Mouse (Mus musculus): ENCODE measurements around the gene Angel1.
A peak's percentile ranks its signal among the peaks of the same experiment; 100 is the strongest.

Angel1 gene

DNA sequence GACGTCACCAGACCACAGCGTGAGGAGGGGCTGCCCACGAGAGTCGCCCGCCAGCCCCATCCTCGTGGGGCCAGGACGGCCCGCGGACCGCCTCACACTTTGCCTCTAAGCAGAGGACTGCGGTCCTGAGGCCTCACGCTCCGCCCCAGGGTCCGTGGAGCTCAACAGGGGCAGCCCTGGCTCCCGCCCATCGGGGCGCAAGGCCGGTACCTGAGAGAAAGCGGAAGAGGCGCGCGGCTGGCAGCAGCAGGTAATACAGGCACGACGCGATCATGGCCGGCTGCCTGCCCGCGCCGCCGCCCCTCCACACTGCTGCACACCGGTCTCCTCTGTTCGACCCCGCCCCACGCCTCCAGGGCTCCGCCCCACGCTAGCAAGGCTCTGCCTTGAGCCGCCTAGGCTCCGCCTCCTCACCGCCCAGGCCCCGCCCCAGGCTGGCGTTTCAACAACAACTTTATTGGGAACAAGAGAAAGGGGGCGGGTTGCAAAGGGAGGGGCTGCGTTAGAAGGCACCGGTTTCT is at the start of gene Angel1:
Gene Angel1 (minus strand): TSS at position 341 of the 521 bp plus-strand sequence.
- peak; percentile 100 for DNase-seq

DNA sequence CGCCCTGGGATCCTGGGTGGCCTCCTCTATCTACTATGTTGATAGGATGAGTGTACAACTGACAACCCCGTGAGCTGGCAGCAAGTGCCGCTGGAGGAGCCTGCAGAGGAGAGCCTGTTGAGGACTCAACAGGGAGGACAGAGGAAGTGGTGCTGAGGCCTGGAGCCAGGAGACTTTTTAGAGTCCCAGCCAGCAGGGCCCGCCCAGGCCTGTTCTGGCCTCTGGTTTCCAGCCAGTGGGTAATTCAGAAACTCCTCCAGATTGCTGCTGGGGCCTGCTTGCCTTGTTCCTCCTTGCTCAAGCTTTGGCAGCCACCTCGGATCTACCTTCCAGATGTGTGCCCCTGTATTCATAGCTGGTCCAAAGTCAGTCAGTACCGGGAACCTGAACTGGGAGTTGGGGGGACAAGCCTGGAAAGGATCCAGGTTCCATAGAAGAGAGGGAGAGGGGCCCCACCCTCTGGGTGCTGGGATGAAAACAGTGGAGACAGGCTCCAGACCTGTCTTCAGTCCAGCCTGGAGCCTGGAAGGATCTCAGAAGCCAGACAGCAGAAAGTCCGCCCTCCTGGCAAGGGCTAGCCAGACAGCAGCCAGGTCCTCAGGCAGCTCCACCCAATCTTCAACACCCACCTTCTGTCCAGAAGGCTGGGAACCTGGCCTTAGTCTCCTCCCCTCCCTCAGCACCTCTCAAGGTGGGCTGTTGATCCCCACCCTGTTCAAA is 49.5 kb upstream of the Angel1 start:
- no peak for DNase-seq

DNA sequence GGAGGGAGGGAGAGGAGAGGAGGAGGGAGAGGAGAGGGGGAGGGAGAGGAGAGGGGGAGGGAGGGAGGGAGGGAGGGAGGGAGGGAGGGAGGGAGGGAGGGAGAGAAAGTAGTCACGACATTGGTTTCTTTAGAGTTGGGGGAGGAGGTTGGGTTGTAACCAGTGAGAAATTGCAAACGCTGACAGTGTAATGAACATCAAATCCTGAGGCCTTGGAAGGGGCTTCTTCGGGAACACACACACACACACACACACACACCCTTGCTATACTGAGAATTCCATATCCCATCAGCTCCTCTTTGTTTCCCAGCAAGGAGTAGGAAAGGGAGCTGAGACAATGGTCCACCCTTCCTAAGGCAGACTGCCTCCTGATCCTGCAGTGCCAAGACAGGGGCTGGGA is 46.3 kb upstream of the Angel1 start:
- DNase-seq, result no peak

DNA sequence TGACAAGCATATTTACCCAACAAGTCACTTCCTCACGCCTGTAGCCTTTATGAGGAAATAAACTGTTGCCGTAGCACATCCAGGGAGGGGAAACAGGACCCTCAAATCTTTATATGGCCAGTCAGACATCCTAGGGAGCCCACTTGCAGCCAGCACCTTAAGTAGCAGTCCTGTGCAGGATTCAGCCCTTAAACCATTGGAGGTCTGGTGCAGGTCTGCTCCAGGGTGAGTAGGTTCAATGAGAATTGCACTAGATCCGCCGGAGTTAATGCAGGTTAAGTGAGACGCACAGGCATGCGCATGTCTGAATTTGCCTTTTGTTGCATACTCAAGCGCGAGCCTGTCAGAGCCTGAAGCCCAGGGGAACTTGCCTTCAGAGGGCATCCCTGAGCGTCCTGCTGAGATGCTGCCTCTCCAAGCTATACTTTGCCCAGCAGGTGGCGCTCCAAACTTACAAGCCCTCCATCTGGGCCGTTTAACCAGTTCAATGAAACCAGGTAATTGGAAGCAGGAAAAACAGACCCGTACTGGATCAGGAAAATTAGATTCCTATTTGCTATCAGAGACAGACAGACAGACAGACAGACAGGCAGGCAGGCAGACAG is 45.7 kb upstream of the Angel1 start:
- peak; percentile 89 for DNase-seq

DNA sequence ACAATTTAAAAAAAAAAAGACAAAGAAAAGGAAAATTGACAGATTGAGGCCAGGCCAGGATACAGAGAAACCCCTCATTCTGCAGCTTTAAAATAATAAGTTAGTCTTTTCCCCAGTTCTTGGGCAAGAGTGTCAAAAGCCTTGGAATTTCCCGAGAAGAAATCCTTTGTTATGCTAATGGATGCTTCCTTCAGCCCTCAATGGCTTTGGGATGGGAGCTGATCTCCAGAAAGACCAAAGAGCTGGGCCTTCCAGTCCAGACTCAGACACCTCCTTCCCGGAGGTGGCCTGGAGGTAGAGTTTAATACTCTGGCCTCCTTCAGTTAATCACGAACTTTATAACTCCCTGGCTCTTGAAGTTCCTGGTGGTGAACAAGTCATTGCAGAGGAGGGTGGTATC is 44.7 kb upstream of the Angel1 start:
- DNase-seq, result no peak

DNA sequence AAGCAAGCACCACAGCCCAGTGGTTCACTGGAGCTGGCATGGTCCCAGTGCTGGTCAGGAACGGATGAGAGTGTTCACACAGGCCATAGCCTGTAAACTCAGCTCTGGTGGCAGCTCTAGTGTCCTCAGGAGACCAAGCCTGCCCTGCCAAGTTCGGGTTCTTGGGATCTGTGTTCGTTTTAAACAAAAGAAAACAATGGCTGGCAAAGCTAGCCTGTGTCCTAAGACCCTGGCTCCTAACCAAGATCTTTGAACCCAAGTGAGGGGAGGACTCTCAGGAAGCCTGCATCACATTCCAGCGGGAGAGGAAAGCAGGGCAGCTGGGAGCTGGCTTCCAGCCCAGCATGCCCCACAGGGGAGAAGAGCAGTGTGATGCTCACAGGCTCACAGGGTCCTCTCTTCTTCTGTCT is 44.0 kb upstream of the Angel1 start:
- DNase-seq, result no peak

DNA sequence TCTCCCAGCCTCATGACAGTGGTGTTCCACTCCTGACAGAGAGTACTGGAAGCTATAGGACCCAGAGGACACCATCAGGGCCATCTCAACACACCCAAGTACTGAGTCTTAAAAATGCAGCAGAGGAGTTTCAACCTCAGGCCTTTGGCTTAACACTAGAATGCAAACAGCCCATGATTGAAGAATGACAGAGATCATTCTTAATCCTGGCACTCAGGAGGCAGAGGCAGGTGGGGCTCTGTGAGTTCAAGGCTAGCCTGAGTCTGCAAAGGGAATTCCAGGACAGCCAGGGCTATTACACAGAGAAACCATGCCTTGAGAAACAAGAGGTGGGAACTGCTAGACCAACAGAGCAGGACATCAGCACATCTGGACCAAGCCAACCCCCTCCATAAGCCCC is 43.6 kb upstream of the Angel1 start:
- DNase-seq, result no peak

DNA sequence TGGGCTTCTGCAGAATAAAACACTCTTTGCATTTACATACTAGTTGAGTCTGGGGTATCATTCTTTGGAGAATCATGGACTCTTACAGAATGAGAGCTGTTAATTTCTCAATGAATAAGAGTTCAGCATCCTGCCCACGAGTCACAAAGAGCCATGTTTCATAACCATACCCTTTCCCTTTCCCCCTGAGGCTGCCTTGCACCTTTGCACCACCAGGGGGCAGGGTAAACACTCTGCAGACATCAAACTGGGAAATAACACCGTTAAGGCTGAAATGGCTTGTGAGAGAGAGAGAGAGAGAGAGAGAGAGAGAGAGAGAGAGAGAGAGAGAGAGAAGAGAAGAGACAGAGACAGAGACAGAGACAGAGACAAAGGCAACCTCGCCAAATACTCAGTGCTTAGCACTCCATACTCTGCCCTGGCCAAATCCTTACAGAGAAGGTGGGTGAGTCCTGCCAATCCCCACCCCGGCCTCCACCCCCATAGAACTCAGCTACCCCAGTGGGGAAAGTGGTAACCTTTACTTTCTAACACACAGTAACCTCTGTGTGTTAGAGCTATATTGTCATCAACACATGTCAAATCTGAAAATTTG is 42.8 kb upstream of the Angel1 start:
- DNase-seq, result peak; percentile 89 to 91

DNA sequence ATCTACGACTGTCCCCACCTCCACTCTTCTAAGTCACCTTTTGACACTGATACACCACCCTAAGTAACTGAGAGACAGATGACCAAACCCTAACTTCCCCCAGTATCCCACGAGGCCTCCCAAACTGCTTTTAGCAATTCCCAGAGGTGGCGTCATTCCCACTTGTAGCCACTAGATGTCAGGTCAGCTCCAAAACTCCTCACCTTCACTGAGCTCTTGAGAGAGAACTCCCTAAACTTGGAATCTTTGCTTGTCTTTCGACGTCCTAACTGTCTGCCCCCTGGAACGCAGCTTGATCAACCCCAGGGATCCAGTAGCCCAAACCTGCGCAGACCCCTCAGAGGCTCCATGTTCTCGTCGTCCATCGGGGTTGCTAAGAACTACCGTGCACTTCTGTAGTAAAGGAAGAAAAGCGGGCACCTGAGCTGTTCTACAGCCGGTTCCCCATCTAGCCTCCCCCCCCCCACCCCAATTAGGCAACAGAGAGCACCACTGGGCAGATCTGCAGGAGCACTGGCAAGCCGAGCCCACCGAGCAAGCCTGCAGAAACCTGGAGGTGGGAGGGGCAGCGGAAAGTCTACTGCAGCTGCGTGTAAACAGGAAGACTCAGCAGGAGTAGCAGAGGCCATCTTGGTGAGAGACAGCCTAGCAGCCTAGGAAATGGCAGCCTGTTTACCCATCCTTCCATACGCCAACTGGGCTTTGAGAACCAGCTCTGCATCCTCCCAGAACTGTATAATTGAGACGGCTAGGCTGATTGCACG is 41.8 kb upstream of the Angel1 start:
- peak; percentile 40 to 50 for DNase-seq

DNA sequence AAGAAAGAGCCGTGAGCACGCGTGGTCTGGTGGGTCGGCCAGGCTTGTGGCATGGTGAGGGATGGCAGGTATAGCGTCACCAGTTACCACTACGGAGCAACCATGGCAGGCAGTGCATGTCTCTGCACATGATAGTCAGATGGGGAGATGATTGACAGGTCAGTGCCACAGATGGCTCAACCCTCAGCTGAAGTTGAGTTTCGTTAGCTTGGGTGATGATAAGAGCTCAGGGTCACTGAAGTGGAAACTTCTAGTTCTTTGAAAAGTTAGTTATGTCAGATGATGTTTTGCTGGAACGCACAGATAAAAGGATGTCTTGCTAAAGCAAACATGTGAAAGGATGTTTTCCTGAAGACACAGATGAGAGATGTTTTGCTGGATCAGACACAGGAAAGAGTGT is 40.2 kb upstream of the Angel1 start:
- no peak for DNase-seq

DNA sequence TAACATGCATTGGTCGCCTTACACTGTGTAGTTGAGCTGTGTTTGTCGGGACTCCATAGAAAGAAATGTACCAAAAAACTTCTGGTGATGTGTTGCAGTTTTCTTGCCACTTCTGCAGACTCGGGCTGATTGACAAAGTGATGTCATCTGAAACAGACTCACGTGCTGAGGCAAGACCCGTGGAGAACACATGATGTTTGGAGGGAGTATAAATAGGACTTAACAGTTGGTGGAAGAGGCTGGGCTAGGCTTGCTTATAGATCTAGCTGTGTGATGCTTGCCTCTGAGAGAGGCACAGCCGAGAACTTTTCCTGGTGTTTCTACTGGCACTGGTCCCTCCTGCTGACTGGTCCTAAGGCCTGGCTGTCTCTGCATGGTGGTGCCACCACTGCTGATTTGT is 37.8 kb upstream of the Angel1 start:
- no peak for DNase-seq

DNA sequence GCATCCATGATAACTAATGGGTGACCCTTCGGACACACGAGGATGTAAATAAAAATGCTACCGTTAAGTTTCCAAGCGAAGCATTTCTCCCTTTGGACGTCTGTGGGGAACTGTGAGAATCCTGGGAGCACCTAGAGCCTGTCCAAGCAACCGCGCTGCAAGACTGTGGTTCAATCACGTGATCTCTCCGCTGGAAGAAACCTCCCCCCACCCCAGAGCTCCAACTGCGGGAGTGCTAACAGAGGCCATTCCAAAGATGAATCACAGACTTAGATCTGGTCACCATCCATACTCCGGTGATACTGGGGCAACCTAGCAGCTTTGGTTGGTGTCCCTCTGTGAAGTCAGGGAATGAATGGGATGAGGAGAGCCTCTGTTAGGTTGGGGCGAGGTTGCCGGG is 34.8 kb upstream of the Angel1 start:
- no peak for DNase-seq

DNA sequence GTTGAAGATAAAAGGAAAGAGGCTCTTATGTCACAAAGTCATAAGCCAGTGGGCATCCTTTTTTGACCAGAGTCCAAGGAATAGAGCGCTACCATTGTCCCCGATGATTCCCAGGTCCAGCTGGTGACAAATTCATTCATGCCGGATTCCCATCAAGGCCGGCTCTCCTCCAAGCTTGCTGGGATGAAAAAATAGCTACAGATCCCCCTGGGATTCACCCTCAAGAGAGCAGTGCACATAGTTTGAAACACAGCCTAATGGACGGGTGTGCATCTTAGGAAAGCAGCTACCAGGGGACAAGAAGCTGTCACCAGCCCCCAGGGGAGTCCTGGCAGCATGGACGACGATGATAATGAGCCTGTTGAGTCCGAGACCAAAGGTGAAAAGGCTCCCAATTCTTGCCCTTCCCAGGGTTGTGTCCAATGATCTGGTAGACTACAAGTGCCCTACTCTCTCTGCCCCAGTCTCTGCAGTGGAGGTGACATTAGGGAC is 8.1 kb upstream of the Angel1 start, which contains the start of gene Lrrc74a:
Gene Lrrc74a (plus strand): TSS at position 51 of the 492 bp plus-strand sequence.
- DNase-seq, result no peak

DNA sequence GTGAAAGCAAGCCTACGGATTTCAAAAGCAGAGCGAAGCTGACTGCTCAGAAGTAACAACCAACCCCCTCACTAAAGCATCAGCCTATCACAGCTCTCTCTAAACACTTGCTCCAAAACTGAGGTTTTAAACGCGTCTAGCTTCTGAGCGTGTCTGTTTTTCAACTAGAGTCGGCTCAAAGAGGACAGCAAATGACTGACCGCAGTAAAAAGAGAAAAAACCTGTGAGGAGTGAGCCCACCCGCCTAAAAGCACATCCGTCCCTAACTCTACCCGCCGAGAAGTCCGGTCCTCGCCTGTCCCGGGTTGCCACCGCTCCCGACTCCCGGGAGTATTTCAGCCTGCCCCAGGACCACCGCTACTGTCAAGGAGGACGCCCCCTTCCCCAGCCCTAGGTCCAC is 554 bp downstream of the Angel1 start:
- no peak for DNase-seq

DNA sequence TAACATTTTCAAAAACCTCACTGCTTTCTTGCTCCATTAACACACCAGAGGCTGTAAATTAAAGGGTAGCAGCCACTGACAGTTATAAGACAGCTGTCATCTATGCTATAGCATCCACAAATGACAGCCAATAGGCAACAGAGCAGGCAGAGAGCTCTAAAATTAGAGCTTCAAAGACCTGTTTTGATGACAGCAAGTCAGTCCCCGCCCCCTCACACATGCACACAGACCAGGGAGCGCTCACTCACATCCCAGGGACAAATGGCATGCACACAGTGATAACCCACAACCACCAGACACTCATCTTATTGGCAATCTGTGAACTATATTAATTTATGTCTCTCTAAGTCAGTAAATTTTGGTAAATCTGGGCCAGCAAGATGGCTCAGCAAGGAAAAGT is 2.0 kb downstream of the Angel1 start:
- no peak for DNase-seq

DNA sequence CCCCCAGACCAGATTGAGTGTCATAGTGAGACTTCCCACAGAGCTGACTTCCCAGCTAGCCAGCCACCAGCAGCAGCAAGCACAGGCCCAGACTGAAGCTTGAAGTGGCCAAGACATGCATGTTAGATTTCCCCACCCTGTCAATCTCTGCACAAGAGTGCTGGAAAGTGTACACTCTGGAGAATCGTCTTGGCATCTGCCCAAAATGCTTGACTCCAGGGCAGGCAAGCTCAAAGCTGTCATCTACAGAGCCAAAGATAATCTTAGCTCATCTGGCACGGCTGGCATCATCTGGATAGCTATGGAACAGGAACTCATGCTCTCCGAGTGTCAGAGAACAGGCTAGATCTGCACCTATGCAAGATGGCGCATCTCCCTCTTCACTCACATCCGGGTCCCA is 4.8 kb downstream of the Angel1 start:
- DNase-seq, result no peak

DNA sequence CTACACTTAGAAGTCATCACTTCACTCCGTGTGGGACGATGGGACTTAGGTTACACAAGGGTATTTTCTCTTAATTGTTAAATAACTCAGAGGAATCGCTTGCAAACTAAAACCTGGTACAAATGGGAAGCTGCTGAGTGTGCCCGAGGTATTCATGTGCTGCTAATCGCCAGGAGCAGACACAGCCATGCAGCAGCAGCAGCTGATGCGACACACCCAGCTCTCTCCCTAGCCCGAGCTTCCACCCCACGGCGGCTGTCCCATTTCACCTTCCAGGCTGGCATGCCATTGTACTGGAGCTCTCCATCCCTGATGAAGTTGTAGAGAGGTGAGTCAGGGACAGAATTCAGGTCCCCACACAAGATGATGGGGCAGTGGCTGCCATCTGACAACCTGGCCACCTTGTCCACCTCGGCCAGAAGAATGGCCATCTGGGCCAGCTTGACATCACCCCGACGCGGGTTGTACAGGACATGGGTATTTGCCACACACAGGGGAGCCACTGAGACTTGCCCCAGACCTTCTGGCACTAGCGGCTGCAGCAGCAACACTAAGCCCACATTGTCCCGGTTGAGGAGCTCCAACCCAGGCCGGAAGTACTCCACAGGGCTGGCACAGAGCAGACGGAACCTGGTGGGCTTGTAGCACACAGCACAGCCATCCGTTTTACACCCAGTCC is 6.2 kb downstream of the Angel1 start:
- no peak for DNase-seq

DNA sequence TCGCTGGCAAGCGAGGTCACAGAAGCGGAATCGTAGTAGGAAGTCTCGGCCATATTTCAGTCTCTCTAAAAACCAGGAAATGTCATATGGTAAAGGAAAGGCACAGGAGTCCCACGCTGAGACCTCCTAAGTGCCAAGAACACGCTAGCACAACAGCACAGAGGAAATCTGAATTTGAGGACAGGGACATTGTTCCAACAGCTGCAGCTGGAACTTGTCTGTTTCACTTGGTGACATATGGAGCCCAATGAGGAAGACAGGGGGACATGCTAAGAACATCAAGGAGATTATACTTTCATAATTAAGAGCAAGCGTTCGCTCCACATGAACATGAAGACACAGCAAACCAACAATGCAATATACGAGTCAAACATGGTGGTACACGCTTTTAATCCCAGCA is 9.3 kb downstream of the Angel1 start:
- DNase-seq, result no peak

DNA sequence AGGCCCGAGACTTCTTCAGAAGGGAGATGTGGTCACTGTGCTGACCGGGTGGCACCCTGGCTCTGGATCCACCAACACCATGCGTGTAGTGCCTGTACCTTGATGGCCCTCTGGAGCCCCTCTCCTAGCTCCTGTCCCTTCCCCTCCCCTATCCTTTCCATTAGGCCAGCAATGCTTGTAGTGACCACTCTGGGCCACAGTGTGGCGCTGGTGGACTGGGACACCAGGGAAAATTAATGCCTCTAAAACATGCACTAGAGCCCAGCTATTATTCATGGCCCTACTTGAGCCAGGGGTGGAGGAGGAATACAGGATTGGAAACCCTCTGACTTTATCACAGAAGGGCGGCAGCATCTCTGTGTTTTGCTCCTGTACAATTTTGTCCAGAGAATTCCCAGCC is 10.9 kb downstream of the Angel1 start:
- DNase-seq, result peak; percentile 72 to 74

DNA sequence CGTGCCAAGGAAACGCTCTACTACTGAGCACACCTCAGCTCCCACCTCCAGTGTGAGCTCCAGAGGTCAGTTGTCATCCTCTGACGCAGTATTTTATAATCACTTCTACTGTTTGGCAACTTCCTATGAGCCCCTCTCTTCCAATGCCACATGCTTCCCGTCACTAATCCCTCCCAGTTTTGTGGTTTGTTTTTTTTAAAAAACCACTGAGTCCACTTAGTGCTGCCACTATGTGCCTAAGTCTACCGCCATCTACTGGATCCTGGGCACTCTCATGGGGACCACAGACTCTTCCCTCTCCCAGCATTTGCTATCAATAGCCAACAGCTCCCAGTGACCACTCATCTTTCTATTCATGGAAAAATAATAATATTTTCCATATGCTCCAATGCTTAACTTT is 12.2 kb downstream of the Angel1 start:
- no peak for DNase-seq

DNA sequence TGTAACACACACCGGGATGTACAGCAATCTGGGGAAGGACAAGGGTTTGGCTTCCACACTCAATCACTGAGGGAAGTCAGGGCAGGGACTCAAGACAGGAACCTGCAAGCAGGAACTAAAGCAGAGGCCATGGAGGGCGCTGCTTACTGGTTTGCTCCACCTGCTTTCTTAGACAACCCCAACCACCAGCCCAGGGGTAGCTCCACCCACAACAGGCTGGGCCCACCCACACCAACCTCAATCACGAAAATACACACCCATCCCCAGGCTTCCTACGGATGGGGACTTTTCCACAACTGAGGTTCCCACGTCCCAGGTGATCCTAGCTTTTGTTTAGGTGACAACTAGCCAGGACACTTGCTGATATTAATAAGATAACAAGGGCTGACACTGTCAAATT is 20.4 kb downstream of the Angel1 start:
- DNase-seq, result no peak

DNA sequence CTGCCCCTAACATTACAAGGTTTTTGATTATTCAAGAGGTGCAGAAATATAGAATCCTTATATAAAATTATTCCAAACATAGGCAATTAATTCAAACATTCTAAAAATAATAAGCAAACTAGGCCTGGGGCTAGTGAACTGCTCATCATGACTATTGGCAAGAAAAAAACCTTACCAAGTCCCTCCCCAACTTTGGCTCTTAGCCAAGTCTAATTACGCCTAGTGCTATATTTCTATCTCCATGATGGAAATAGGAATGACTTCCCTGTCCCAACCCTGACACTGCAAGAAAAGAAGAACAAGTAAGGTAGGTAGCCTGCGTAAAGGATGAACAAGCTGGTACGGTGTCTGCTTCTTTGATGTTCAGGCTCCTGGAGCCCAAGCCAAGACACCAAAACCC is 23.6 kb downstream of the Angel1 start:
- DNase-seq, result no peak

DNA sequence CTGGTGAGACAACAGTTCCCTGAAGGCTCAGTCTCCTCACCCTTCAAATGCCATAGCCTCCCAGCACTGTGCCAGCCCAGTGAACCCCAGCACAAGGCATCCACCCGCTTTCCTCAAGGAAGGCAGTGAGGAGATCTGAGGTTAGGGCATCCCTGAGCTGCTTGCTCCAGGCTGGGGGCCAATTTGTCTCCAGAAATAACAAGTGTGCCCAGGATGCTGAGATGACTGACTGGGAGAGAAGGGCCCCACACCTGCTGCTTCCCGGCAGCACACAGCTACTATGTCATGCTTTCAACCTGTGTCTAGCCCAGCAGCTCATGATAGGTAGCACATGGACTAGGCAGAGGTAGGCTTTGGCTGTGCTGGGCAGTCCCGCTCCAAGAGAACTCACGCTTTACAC is 24.8 kb downstream of the Angel1 start:
- DNase-seq, result no peak
